Mouse (Mus musculus) megakaryocyte progenitor cell, adult 5-6 weeks (primary cell): ENCODE results near the gene Ren1. TPM values are rescaled to one million over a fixed set of nuclear protein-coding genes. Genes with fewer than 3 reads are reported as not detected.

Experiments
- ATAC-seq: replicated peaks from 2 replicates; pipeline ENCODE4 v1.8.0; 2016; ENCODE audit warnings: mild to moderate bottlenecking, moderate TSS enrichment, inconsistent platforms; ENCODE audit not compliant: poor library complexity
- total RNA-seq, 2 experiments: library from RNA; stranded (forward) in 1 of 2; stranded (reverse) in 1 of 2; fragments of 157-497, 149-512 nt in 1 of 2; fragments of 200-1000 nt in 1 of 2; gene quantifications; 2 replicates each; pipeline versions ENCODE4 v1.2.3 to v1.2.4; 2015 to 2017

Gene Ren1
- total RNA-seq, 2 experiments from 2014 or later = not detected

DNA sequence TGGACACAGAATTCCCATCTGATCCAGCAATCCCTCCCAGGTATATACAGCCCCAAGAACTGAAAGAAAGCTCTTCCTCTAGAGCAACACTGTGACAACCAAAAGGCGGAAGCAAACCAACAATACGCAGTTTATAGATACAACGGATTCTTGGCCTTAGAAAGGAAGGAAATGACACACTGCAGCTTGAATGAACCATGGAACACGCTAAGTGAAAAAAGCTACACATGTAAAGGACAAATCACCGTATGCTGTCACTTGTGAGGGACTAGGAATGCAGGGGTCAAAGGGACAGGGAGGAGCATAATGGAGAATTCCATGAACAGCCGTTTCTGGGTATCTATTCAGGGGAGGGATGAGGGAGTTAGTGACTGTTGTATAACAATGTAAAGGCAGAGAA is 57.1 kb downstream of the Ren1 start:
- no peak for ATAC-seq

DNA sequence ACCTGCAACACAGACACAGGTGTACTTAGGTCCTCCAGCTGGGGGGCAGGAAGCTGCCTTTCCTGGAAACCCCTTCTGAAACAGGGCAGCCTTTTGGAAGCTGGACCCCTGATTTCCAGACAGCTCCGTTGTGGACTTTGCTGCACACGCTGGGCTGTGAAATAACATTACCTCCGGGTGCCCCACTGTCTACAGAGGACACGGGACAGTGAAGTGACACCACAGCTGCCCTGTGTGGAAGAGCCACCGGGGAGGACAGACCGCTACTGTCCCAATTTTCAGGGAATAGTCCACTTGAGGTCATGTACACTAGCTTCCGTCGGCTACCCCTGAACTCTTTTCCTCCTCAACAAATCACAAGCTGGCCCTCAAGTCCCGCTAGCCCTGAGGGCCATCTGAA is 58.0 kb downstream of the Ren1 start:
- ATAC-seq = no peak

DNA sequence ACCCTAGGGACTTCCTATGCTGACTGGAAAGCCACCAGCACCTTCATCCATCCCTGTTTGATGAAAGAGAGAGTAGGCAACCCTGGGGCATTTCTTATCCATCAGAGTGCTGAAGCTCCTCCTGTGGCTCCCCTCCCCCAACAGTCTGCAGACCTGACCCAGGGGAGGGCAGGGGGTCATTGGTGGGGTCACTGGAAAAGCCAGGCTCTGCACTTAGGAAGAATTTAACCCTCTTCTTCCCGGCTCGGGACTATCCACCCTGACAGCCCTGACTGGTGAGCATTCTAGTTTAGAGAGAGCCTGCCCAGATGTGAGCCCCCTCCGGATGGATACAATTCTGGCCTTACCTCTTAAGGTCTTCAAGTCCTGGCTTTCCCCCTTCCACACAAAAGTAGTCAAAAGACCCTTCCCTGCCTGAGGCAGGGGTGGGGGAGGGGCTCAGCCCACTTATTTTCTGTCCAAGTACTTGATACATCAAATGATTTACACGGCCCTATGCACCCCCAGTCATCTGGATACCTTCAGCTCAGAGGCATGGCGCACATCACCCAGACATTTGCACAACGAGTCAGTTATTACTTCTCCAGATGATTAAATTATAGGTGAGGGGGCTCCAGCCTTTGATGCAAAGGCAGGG is 58.7 kb downstream of the Ren1 start:
- no peak for ATAC-seq

DNA sequence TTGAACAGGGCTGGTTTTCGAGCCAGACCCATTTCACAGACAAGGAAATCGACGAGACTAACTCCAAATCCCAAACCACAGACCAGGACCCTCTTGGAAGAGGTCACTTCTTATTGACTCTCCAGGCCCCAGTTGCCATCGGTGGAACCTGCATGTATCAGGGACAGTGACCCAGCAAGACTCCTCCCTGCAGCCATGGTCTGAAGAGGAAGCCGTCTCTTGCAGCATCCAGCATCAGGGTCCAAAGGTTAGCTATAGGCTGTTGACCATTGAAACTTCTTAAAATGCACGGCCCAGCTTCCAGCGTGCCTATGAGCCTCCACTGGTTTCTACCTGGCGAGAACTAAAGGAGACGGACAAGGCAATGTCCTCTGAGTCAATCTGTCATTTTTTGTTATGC is 59.5 kb downstream of the Ren1 start:
- no peak for ATAC-seq

Other genes starting within 250 kb of the Ren1 start
- gene Ppp1r15b, start 219.4 kb upstream of the Ren1 start, total RNA-seq (2015) = 54.1 and 60.2 TPM in 2 replicates
- 86.1 and 90.7 TPM in 2 replicates for gene Ppp1r15b, start 219.4 kb upstream of the Ren1 start, total RNA-seq (2017)
- gene Plekha6, start 186.3 kb upstream of the Ren1 start, total RNA-seq (2015) = 0.42 and 1.8 TPM in 2 replicates
- 1.1 and 2.2 TPM in 2 replicates for gene Plekha6, start 186.3 kb upstream of the Ren1 start, total RNA-seq (2017)
- not detected in 2 replicates for gene Golt1a, start 40.7 kb upstream of the Ren1 start, total RNA-seq (2015)
- gene Golt1a, start 40.7 kb upstream of the Ren1 start, total RNA-seq (2017) = not detected in 2 replicates
- not detected in 2 replicates for gene Kiss1, start 28.6 kb upstream of the Ren1 start, total RNA-seq (2015)
- gene Kiss1, start 28.6 kb upstream of the Ren1 start, total RNA-seq (2017) = not detected in 2 replicates
- gene Etnk2, start 13.1 kb downstream of the Ren1 start, total RNA-seq (2015) = not detected in 2 replicates
- gene Etnk2, start 13.1 kb downstream of the Ren1 start, total RNA-seq (2017) = not detected in 2 replicates
- gene Sox13, start 73.9 kb downstream of the Ren1 start, total RNA-seq (2015) = 3.5 and 3.8 TPM in 2 replicates
- gene Sox13, start 73.9 kb downstream of the Ren1 start, total RNA-seq (2017) = 0.98 and 2.2 TPM in 2 replicates